Mouse (Mus musculus) megakaryocyte progenitor cell, adult 5-6 weeks (primary cell): ENCODE data around the gene Rpl19. TPM values are rescaled to one million over a fixed set of nuclear protein-coding genes. Genes with fewer than 3 reads are reported as not detected.
A peak's percentile ranks its signal among the peaks of the same experiment; 100 is the strongest.

Experiments
- ATAC-seq: replicated peaks from 2 replicates; pipeline ENCODE4 v1.8.0; 2016; ENCODE audit warnings: mild to moderate bottlenecking, moderate TSS enrichment, inconsistent platforms; ENCODE audit not compliant: poor library complexity
- total RNA-seq, 2 experiments: library from RNA; stranded (forward) in 1 of 2; stranded (reverse) in 1 of 2; fragments of 157-497, 149-512 nt in 1 of 2; fragments of 200-1000 nt in 1 of 2; gene quantifications; 2 replicates each; pipeline versions ENCODE4 v1.2.3 to v1.2.4; 2015 to 2017

Gene Rpl19
- total RNA-seq, 2 experiments from 2014 or later, result 1,816 to 3,659 TPM

GRCm38 (mm10) chr11:98021565-98022252, 4.8 kb upstream of the Rpl19 start:
- ATAC-seq, result no peak

GRCm38 (mm10) chr11:98022253-98022554, 4.3 kb upstream of the Rpl19 start:
- ATAC-seq, result 0 out of 2 replicates have a peak, but pooled peaks have one; percentile 8

- 0 out of 2 replicates have a peak, but pooled peaks have one; percentile 8 for ATAC-seq
Observed at GRCm38 (mm10) chr11:98022555-98023371, 3.7 kb upstream of the Rpl19 start, which contains the start of gene Cacnb1. Gene Cacnb1, minus strand, starts transcription at chr11:98023034.

- ATAC-seq, result no peak
Observed at GRCm38 (mm10) chr11:98024516-98024915, 2.0 kb upstream of the Rpl19 start.

GRCm38 (mm10) chr11:98026248-98026569, 301 bp upstream of the Rpl19 start:
- peak; percentile 11; the same call in 1 of the 2 replicates for ATAC-seq

GRCm38 (mm10) chr11:98027297-98027688, 783 bp downstream of the Rpl19 start:
- no peak for ATAC-seq

GRCm38 (mm10) chr11:98027785-98028184, 1.3 kb downstream of the Rpl19 start:
- no peak for ATAC-seq

GRCm38 (mm10) chr11:98030701-98031442, 4.4 kb downstream of the Rpl19 start:
- no peak for ATAC-seq

GRCm38 (mm10) chr11:98031443-98031770, 4.9 kb downstream of the Rpl19 start:
- ATAC-seq, result peak; percentile 66

- no peak for ATAC-seq
Observed at GRCm38 (mm10) chr11:98034061-98034460, 7.6 kb downstream of the Rpl19 start.

GRCm38 (mm10) chr11:98034840-98035239, 8.3 kb downstream of the Rpl19 start:
- ATAC-seq, result no peak

- ATAC-seq, result peak; percentile 24; the same call in 1 of the 2 replicates
Observed at GRCm38 (mm10) chr11:98035977-98036377, 9.5 kb downstream of the Rpl19 start.

- no peak for ATAC-seq
Observed at GRCm38 (mm10) chr11:98037871-98038270, 11.4 kb downstream of the Rpl19 start.

GRCm38 (mm10) chr11:98040975-98041374, 14.5 kb downstream of the Rpl19 start:
- no peak for ATAC-seq

- no peak for ATAC-seq
Observed at GRCm38 (mm10) chr11:98042741-98043140, 16.2 kb downstream of the Rpl19 start.

- ATAC-seq, result no peak
Observed at GRCm38 (mm10) chr11:98044074-98044473, 17.6 kb downstream of the Rpl19 start.

- no peak for ATAC-seq
Observed at GRCm38 (mm10) chr11:98045596-98045995, 19.1 kb downstream of the Rpl19 start.

- ATAC-seq, result no peak
Observed at GRCm38 (mm10) chr11:98046466-98046865, 20.0 kb downstream of the Rpl19 start.

- ATAC-seq, result no peak
Observed at GRCm38 (mm10) chr11:98047745-98048144, 21.2 kb downstream of the Rpl19 start.

- peak; percentile 47 for ATAC-seq
Observed at GRCm38 (mm10) chr11:98049672-98050519, 23.4 kb downstream of the Rpl19 start.

- ATAC-seq, result no peak
Observed at GRCm38 (mm10) chr11:98050520-98050815, 24.0 kb downstream of the Rpl19 start.
